Mouse (Mus musculus): ENCODE measurements around the gene Zhx3.

Zhx3 gene

DNA sequence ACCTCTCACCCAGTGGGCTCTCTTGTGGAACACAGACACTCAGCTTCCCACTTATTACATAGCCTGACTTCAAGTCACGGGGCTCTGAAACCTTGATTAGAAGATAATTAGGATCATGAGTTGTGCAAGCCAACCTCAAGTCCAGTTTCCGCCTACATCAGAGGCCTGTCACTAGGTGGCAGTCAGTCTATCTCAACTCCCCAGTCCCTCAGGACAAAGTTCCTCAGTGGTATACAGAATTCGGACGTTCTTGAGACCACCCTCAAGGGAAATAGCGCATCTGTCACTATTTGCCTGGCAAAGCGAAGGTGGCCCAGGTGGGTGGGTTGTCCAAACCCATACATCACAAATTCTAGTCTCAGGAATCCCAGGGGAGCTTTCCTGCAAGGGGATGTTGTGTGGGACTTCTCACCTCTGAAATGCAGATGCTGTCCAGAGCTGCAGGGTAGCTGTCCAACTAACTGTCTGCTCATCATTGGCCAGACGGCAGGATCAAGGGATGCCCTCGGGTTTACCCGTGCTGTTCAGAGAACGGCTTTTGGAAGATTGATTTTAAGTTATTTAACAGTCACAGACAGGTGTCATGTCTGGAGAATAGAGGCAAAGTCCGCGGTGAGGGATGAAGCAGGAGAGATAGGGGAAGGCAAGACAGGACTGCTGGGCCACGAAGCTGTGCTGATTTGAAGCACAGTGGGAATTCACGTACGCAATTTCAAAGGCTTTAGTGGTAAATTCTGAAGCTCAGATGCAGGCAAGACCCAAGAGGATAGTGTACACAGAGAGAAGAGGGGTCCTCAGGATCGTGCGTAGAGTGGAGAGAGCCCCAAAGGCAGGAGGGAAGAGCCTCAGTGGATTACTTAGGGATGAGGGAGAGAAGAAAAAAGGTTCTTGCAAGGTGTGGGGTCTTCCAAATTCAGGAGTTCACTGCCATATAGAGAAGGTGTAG, 142.7 kb downstream of the Zhx3 start:
- DNase-seq (ENCODE audit: low spot score in 2 of 2), result peak in 1 of 2 experiments; percentile 36

DNA sequence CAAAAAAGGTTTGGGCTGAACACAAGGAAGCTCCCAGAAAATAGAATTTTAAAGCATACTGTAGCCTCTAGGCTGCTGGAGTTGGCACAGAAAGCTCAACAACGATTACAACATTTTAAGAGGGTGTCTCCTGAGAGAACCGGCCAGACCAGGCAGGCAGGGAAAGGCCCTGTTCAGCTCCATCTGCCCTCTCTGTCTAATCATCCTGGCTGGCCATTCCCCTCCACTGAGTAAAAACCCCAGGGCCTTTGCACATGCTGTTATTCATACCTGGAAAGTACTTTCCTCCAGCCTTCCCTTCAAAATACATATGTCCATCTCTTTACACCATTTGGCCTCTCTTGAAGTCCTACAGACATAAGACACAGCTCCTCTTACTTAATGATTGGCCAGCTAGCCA, 143.4 kb downstream of the Zhx3 start:
- peak in 1 of 2 experiments; percentile 57 for DNase-seq (ENCODE audit: low spot score in 2 of 2)

DNA sequence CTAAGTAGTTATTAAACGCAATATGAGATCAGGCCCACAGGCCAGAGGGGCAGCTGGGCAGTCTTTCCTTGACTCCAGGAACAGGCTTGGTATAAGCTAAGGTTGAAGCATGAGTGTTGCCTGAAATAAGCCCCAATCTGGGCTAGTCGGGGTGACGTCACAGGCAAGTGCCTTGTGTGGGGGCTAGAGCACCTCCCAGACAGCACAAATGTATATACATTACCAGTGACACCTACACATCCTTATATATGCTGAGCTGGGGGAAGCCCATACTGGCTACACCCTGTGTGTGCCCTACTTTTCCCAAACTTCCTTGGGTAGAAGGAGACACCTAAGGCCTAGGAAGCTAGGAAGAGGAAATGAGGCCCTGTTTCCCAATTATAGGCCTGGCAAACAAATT, 143.8 kb downstream of the Zhx3 start:
- DNase-seq (ENCODE audit: low spot score in 2 of 2), result no peak

DNA sequence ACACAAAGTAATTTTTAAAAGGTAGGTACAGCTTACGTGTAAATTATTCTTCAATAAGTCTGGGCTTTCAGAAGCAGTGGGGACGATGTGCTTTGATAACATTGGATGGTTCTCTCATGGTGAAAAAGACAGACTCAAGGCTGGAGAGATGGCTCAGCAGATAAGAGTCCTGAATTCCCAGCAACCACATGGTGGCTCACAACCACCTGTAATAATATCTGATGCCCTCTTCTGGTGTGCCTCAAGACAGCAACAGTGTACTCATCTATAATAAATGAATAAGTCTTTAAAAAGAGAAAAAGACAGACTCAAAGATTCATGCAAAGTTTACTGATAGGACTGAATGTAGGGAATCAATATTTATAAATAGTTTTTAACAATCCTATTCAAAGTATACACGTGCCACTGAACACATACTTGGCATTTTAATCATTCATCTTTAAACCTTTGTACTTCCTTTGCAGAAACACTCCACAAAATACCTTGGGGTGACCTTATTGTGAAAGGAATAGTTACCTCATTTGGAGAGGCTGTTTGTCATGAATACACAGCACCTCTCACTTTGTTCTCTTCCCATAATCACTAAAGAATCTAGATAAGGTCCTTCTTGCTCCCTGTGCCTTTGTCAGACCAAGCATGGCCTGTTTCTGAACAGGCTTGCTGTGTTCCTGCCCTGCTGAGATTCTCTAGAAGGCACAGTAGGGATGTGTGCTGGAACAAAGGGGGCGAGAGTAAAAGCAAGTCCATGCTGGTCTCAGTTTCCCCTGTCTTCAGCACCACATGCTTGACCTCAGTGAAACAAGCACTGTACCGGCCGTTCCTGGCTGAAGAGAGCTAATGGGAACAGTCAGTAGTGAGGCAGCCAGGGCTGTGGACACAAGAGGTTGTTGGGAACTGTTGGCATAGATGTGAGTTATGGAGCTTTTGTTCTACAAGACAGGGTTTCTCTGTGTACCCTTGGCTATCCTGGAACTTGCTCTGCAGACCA, 146.6 kb downstream of the Zhx3 start:
- no peak for DNase-seq (ENCODE audit: low spot score in 2 of 2)

DNA sequence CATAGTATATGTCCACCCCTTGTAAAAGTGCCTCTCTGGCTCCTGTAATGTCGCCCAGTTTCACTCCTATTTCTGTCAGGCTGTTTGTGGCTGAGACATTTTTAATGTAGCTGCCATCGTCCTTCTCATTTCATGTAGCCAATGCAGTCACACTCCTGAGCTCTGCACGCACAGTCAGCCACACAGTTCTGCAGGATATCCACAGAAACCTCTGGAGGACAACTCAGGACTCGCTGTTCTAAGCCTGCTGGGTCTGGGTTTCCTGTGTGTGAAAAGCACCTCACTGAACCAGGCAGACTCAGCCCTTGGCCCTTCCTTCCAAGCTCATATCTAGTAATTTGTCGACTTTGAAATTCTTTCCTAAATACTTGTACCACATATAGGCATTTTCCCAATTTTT, 148.3 kb downstream of the Zhx3 start:
- DNase-seq (ENCODE audit: low spot score in 2 of 2), result no peak

DNA sequence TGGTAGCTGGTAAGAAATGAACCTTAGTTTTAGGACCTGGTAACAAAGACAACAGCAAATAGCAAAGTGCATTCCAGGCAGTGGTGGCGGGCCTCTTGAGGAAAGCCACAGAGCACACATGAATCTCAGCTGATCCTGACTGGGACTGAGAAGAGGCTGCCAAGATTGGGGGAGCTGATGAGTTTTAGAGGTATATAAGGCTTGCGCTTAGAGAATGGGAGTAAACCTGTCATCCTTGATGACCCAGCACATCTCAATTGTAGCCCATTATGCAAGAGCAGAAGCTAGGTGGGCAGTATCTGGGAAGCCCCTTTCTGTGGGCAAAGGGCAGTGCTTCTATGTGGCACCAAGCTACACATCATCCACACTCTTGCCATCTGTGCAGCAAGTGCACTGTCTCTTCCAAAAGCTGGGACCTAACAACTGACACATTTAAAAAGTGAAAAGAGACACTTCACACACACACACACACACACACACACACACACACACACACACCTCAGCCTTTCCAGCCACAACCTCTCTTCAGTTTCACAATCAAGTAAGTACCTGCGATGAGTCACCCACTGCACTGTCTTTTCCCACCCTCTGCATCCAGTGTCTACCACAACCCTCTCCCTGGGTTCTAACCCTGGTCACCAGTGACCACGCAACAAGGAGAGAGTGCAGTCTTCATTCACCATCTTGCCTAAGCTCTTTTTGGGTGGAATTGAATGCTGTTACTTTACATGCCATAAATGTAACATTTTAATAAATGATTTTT, 149.0 kb downstream of the Zhx3 start:
- DNase-seq (ENCODE audit: low spot score in 2 of 2), result no peak

DNA sequence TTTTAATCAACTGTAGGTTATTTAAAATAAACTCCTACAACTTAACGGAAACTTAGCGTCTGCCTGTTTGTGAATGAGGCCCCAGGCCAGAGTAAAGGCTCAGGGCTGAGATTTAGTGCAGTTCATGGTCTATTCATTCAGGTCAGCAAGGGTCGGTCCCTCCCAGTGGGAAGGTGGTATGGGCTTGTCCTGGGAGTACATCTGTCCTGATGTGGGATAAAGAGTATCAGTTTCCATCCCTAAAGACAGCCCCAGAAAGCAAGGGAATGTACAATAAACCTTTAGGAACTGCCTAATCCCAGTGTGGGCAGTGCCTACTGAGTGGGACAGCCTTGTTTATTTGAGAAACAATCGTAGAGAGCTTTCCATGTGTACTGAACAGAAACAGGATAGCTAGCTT, 150.1 kb downstream of the Zhx3 start:
- no peak for DNase-seq (ENCODE audit: low spot score in 2 of 2)

DNA sequence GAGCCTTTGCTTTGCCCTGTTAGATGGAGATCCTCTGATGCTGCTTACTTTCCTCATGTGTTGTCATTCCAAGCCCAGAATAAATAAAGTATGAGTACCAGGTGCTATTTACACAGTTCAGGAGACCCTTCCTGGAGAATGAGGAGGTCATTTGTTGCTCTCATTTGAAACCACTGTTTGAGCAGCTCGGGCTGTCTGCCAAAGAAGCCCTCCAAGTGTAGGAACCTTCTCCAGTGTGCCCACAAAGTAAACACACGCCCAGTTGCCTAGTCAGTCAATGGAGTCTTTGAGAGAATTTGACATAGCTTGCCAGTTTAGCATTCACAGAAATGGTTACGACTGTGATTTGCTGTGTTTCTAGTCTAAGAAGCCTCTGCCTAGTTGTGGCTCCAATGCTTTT, 154.0 kb downstream of the Zhx3 start:
- DNase-seq (ENCODE audit: low spot score in 2 of 2), result no peak

DNA sequence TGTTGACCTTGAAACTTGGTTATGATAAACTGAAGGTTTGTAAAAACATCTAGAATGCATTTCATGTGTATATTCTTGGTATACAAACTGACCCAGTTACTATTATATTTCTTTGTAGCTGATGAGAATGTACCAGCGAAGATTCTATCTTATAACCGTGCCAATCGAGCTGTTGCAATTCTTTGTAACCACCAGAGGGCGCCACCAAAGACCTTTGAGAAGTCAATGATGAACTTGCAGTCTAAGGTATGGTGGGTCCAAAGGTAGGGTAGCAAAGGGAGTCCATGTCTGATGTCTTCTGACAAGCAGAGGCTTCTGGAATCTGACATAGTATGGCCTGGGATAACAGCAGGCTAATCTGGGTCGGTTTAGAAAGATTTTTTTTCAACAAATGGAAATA, 155.5 kb downstream of the Zhx3 start:
- no peak for DNase-seq (ENCODE audit: low spot score in 2 of 2)

DNA sequence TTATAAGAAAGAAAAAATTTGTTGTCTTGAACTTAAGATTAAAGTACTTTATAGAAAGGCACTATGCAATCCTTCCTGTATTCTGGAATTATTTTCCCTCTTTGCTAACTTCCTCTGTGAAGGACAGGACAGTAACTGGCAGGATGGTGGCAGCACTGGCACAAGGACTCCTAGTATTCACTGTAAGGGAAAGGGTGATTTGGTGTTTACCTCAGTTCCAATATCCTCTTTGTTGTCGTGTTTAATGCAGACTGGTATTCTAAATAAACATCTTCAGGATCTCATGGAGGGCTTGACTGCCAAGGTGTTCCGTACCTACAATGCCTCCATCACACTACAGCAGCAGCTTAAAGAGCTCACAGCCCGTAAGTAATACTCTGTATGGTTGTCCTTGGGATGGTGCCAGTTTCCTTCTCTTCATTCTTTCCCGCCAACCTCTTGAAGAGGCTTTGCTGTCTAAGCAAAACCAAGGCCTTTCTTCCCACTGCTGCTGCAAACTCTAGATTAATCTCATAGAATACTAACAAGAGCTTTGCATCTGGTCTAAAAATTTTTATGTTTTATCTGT, 157.3 kb downstream of the Zhx3 start:
- DNase-seq (ENCODE audit: low spot score in 2 of 2), result no peak

DNA sequence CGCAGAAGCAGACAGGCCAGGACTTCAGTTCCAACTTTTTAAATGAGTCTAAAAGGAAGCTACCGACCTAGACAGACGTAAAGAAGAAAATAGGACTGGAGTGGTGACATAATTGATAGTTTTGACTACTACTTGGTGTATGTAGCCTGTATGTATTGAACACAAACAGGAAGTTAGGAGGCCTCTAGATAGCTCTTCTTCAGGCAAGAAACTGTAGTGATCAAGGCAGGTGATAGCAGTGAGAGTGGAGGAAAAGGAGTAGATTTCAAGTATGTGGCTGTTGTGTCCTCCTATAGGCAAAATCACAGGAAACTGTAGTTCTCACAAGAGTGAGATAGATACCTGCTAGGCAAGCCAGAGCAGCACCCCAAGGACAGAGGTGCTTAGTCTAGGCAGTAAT, 165.1 kb downstream of the Zhx3 start:
- DNase-seq (ENCODE audit: low spot score in 2 of 2), result no peak

DNA sequence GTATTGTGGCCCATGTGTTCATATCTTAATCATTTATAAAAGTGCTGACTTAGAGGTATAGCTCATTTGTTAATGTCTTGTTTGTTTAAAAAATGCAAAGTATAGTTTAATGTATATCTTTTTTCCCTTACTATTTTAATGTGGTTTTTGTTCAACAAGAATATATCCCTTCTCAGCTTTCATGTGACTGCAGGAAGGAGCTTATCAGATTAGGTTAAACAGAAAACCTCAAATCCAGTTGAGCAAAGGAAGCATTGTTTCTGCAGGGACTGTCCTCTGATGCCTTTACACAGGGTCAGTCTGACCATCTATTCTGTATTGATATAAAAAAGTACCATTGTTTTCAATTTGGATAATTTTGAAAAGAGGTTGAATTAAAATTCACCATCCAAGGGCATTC, 170.0 kb downstream of the Zhx3 start:
- DNase-seq (ENCODE audit: low spot score in 2 of 2), result no peak

DNA sequence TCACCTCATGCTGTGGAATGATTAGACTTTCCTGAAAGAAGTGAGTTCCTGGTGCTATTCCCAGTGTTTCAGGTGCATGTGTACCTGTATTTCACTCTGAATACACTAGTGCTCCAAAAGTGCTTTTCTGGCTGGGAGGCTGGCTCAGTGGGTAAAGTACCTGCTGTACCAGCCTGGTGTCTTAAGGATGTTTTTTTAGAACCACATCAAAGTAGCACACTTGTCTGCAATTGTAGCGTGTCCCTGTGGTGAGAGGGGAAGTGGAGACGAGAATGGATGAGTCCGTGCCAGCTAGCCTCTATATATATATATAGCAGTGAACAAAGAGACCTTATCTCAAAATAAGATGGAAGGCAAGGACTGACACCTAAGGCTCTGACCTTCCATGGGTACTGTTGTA, 171.2 kb downstream of the Zhx3 start:
- no peak for DNase-seq (ENCODE audit: low spot score in 2 of 2)

DNA sequence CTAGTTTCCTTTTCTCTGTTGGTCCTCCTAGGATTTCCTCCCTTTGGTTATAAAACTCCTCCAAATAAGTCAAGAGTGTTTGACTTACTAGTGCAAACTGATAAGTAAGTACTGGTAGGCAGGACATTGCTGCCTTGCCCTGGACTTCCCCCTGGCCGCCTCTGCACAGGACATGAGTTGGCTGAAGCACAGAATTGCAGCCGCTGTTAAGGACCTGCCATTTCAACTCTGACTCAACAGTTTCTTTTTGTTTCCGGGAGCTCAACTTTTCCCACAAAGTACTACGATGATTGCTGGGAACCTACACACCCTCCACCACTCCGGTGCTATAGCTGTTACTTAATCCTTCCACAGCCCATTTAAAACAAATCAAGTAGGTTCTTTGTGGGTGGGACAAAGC, 172.5 kb downstream of the Zhx3 start:
- DNase-seq (ENCODE audit: low spot score in 2 of 2), result peak; percentile 28 to 68

All from urinary bladder, postnatal 36 days (tissue).